Mouse (Mus musculus) cortical plate, adult 2 months (tissue): ENCODE results near the gene Fyb. TPM values are rescaled to one million over a fixed set of nuclear protein-coding genes. Genes with fewer than 3 reads are reported as not detected.

ENCODE experiments used
- H3K27ac ChIP-seq: fragments of 200-500 bp; 2 replicates; pipeline ENCODE4 v1.5.1; 2012; ENCODE audit warnings: low read length, control low read depth, inconsistent platforms; ENCODE audit not compliant: insufficient read depth
- H3K4me1 ChIP-seq: fragments of 200-500 bp; 2 replicates; pipeline ENCODE4 v1.6.1; 2011; ENCODE audit warnings: low read length; ENCODE audit not compliant: control insufficient read depth, insufficient read depth
- H3K4me3 ChIP-seq: fragments of 200-500 bp; 2 replicates; pipeline ENCODE4 v1.5.1; 2011; ENCODE audit warnings: mild to moderate bottlenecking, low read length, control low read depth; ENCODE audit not compliant: insufficient read depth
- CTCF ChIP-seq: fragments of 200-500 bp; IDR thresholded peaks from 2 replicates; pipeline ENCODE4 v1.5.1; 2011; ENCODE audit warnings: mild to moderate bottlenecking, control low read depth, low read length; ENCODE audit not compliant: insufficient read depth; ENCODE audit errors: extremely low read depth
- POLR2A ChIP-seq: fragments of 200-500 bp; IDR thresholded peaks from 2 replicates; pipeline ENCODE4 v1.6.1; 2011; ENCODE audit warnings: mild to moderate bottlenecking, low read length, control low read depth; ENCODE audit not compliant: insufficient read depth; ENCODE audit errors: extremely low read depth
- polyA plus RNA-seq: library from polyadenylated mRNA; depleted of rRNA; stranded (reverse); fragments of >200 nt; gene quantifications from 2 replicates; pipeline ENCODE4 v1.2.3, GENCODE M21; 2012

Gene Fyb
- polyA plus RNA-seq, 1 experiment: 4.7 TPM

DNA sequence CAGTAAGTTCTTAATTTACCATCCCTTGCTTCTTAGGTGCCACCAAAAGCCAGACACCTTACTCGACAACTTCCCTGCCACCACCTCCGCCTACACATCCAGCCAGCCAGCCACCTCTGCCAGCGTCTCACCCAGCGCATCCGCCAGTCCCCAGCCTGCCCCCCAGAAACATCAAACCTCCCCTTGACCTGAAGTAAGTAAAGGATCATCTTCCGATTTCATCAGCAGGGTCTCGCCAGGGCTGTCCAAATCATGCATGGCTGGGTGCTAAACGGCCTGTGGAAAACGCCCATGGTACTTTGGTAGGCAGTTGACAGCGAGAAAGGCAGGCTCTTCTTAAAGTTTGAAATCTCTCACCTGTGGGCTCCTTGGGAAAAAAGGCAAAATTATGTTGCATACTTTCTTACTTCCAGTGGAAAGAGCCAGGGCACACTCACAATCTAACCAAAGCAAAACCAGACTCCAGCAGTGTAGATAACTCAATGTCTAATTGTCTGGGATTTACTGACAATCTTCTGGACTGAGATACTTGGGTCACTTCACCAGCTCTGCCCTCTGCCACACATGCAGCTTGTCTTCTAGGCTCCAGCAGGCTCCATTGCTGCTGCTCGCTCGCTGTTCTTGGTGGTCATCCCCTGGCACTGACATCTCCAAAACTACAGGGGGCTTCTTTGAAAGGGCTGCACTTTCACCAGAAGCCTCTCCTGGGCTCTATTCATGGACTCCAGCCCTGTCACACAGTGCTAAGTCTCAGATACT, 97.1 kb downstream of the Fyb start:
- Histone ChIP-seq H3K4me3 (no peak overlapping the region), H3K4me1 (peaks cover 2% of the 10 kb centered on the region; the same call in 1 of the 2 replicates), H3K27ac (no peak overlapping the region)
- TF ChIP-seq CTCF (no peak), POLR2A (no peak)

DNA sequence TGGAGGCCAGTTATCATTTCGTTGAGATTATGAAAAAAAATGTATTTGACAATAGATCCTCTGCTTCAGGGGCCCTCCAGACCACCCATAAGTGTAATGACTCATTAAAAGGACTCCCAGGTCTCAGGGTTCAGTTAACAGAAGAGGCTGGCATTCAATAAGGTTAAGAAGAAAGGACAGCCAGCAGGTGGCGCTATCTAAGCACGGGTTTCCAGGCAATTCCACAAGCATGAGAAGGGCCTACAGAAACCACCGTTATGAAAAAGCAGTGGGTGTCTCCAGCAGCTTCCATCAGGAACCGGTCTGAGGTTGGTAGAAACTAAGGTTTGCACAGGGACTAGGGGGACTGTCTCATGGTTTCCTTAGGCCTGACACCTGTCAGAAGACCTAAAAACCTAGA, 99.9 kb downstream of the Fyb start:
- H3K27ac ChIP-seq: no peak overlapping the region
- TF ChIP-seq POLR2A (no peak), CTCF (peak; percentile 70)

GRCm38 (mm10) chr15:6623529-6624228, 101.0 kb downstream of the Fyb start:
- TF ChIP-seq POLR2A (no peak), CTCF (no peak)
- Histone ChIP-seq H3K27ac (no peak overlapping the region), H3K4me1 (peaks cover 2% of the 10 kb centered on the region; the same call in 1 of the 2 replicates), H3K4me3 (no peak overlapping the region)

More for the DNA sequence above, 99.9 kb downstream of the Fyb start:
- Histone ChIP-seq H3K4me3 (no peak overlapping the region), H3K4me1 (peaks cover 2% of the 10 kb centered on the region; the same call in 1 of the 2 replicates)

GRCm38 (mm10) chr15:6624365-6625182, 101.9 kb downstream of the Fyb start:
- no peak overlapping the region for H3K4me3 ChIP-seq
- TF ChIP-seq POLR2A: no peak
- TF ChIP-seq CTCF: no peak
- H3K4me1 ChIP-seq: peaks cover 2% of the 10 kb centered on the region; the same call in 1 of the 2 replicates
- H3K27ac ChIP-seq: peak overlapping the region; percentile 26; the same call in 1 of the 2 replicates

GRCm38 (mm10) chr15:6625607-6626033, 103.0 kb downstream of the Fyb start:
- H3K4me3 ChIP-seq: no peak overlapping the region
- H3K27ac ChIP-seq: no peak overlapping the region
- no peak for TF ChIP-seq POLR2A
- TF ChIP-seq CTCF: peak; percentile 49; the same call in 1 of the 2 replicates
- H3K4me1 ChIP-seq: peaks cover 2% of the 10 kb centered on the region; the same call in 1 of the 2 replicates

GRCm38 (mm10) chr15:6626123-6626522, 103.5 kb downstream of the Fyb start:
- H3K4me3 ChIP-seq: no peak overlapping the region
- peaks cover 2% of the 10 kb centered on the region; the same call in 1 of the 2 replicates for H3K4me1 ChIP-seq
- TF ChIP-seq CTCF (no peak), POLR2A (no peak)
- H3K27ac ChIP-seq: no peak overlapping the region

- peaks cover 2% of the 10 kb centered on the region; the same call in 1 of the 2 replicates for H3K4me1 ChIP-seq
- no peak overlapping the region for H3K4me3 ChIP-seq
- H3K27ac ChIP-seq: no peak overlapping the region
- TF ChIP-seq POLR2A (no peak), CTCF (no peak)
These were observed 105.9 kb downstream of the Fyb start for GRCm38 (mm10) chr15:6628431-6629077.

DNA sequence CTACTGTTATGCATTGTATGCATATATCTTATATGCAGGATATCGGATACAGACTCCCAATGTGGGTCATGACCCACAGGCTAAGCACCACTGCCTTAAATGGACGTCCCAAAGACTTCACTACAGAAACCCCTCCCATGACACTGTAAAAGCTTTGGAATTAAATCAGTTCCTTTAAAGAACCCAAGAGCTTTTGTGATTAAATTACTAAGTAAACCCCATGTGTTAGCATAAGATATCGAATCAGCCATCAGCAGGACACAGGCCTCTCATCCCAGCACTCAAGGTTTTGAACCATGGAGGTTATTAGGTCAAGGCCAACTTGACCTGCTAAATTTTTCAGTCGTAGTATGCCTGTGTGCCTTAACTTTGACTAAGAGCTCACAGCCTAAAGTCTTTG, 106.5 kb downstream of the Fyb start:
- TF ChIP-seq CTCF: no peak
- no peak for TF ChIP-seq POLR2A
- Histone ChIP-seq H3K4me1 (peaks cover 2% of the 10 kb centered on the region; the same call in 1 of the 2 replicates), H3K4me3 (no peak overlapping the region), H3K27ac (no peak overlapping the region)
